Mouse (Mus musculus): ENCODE results near the gene Atox1. TPM values are rescaled to one million over a fixed set of nuclear protein-coding genes. Genes with fewer than 3 reads are reported as not detected.

The Atox1 gene
- polyA plus RNA-seq, 1 experiment: 698 TPM

GRCm38 (mm10) chr11:55438031-55438430 is 23.0 kb downstream of the Atox1 start:
- TF ChIP-seq CTCF (conservative IDR thresholded peaks at IDR 0.05; ENCODE audit: insufficient read depth, insufficient read length, low read depth, low read length): no peak
- no peak for TF ChIP-seq POLR2A (IDR thresholded peaks at IDR 0.05; ENCODE audit: low read depth, low read length)
- 68% methylated on average over 4 of the region's 4 CpGs for WGBS
- Histone ChIP-seq H3K36me3 (ENCODE audit: control insufficient read depth, insufficient read depth, low read length) (no peaks in the 10 kb centered on the region), H3K4me1 (ENCODE audit: control insufficient read depth, insufficient read depth, low read length) (no peaks in the 10 kb centered on the region), H3K27ac (ENCODE audit: insufficient read depth, low read depth, low read length) (no peak overlapping the region), H3K27me3 (replicated peaks; ENCODE audit: control insufficient read depth, insufficient read depth, low read length) (no peaks in the 10 kb centered on the region), H3K4me3 (ENCODE audit: insufficient read depth, low read depth, low read length) (no peak overlapping the region)
- DNase-seq: no peak

- WGBS: 90% methylated on average over 6 of the region's 6 CpGs
- no peak for DNase-seq
- no peak for TF ChIP-seq CTCF (conservative IDR thresholded peaks at IDR 0.05; ENCODE audit: insufficient read depth, insufficient read length, low read depth, low read length)
- no peak for TF ChIP-seq POLR2A (IDR thresholded peaks at IDR 0.05; ENCODE audit: low read depth, low read length)
- no peaks in the 10 kb centered on the region for H3K27me3 ChIP-seq (replicated peaks; ENCODE audit: control insufficient read depth, insufficient read depth, low read length)
- H3K4me1 ChIP-seq (ENCODE audit: control insufficient read depth, insufficient read depth, low read length): no peaks in the 10 kb centered on the region
- no peaks in the 10 kb centered on the region for H3K36me3 ChIP-seq (ENCODE audit: control insufficient read depth, insufficient read depth, low read length)
- no peak overlapping the region for H3K4me3 ChIP-seq (ENCODE audit: insufficient read depth, low read depth, low read length)
- H3K27ac ChIP-seq (ENCODE audit: insufficient read depth, low read depth, low read length): no peak overlapping the region
Observed at GRCm38 (mm10) chr11:55436089-55436488, 24.9 kb downstream of the Atox1 start.

DNA sequence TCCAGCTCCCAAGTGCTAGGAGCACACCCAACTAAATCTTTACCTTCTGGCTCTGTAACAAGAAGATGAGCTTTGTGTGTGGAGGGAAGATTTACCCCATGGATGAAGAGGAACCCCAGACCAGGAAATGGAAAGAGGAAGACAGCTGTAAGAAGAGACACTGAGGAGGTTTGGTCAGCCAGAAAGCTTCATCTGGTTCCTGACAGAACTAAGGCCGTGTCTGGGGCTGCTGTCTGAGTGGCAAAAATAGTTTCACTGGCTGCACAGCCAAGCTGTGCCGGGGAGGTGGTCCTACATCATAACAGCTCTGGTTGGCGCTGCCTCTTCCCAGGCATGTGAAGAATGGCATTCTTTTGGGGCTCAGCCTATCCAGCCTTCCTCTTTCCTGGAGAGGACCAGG is 28.1 kb downstream of the Atox1 start:
- Histone ChIP-seq H3K27me3 (replicated peaks; ENCODE audit: control insufficient read depth, insufficient read depth, low read length) (no peaks in the 10 kb centered on the region), H3K36me3 (ENCODE audit: control insufficient read depth, insufficient read depth, low read length) (no peaks in the 10 kb centered on the region), H3K27ac (ENCODE audit: insufficient read depth, low read depth, low read length) (no peak overlapping the region), H3K4me1 (ENCODE audit: control insufficient read depth, insufficient read depth, low read length) (no peaks in the 10 kb centered on the region), H3K4me3 (ENCODE audit: insufficient read depth, low read depth, low read length) (no peak overlapping the region)
- TF ChIP-seq CTCF (conservative IDR thresholded peaks at IDR 0.05; ENCODE audit: insufficient read depth, insufficient read length, low read depth, low read length) (no peak), POLR2A (IDR thresholded peaks at IDR 0.05; ENCODE audit: low read depth, low read length) (no peak)
- 45% methylated on average over 3 of the region's 3 CpGs for WGBS
- DNase-seq: no peak

GRCm38 (mm10) chr11:55429973-55430372 is 31.1 kb downstream of the Atox1 start:
- Histone ChIP-seq H3K4me3 (ENCODE audit: insufficient read depth, low read depth, low read length) (no peak overlapping the region), H3K4me1 (ENCODE audit: control insufficient read depth, insufficient read depth, low read length) (no peaks in the 10 kb centered on the region), H3K36me3 (ENCODE audit: control insufficient read depth, insufficient read depth, low read length) (no peaks in the 10 kb centered on the region), H3K27ac (ENCODE audit: insufficient read depth, low read depth, low read length) (no peak overlapping the region), H3K27me3 (replicated peaks; ENCODE audit: control insufficient read depth, insufficient read depth, low read length) (no peaks in the 10 kb centered on the region)
- TF ChIP-seq CTCF (conservative IDR thresholded peaks at IDR 0.05; ENCODE audit: insufficient read depth, insufficient read length, low read depth, low read length) (no peak), POLR2A (IDR thresholded peaks at IDR 0.05; ENCODE audit: low read depth, low read length) (no peak)
- DNase-seq: no peak
- WGBS: 93% methylated on average over 2 of the region's 2 CpGs

GRCm38 (mm10) chr11:55428186-55429012 is 32.6 kb downstream of the Atox1 start:
- no peaks in the 10 kb centered on the region for H3K27me3 ChIP-seq (replicated peaks; ENCODE audit: control insufficient read depth, insufficient read depth, low read length)
- H3K4me3 ChIP-seq (ENCODE audit: insufficient read depth, low read depth, low read length): no peak overlapping the region
- TF ChIP-seq POLR2A (IDR thresholded peaks at IDR 0.05; ENCODE audit: low read depth, low read length): no peak
- no peak for TF ChIP-seq CTCF (conservative IDR thresholded peaks at IDR 0.05; ENCODE audit: insufficient read depth, insufficient read length, low read depth, low read length)
- DNase-seq: peak; percentile 93
- H3K36me3 ChIP-seq (ENCODE audit: control insufficient read depth, insufficient read depth, low read length): no peaks in the 10 kb centered on the region
- no peaks in the 10 kb centered on the region for H3K4me1 ChIP-seq (ENCODE audit: control insufficient read depth, insufficient read depth, low read length)
- peak overlapping the region; percentile 96 for H3K27ac ChIP-seq (ENCODE audit: insufficient read depth, low read depth, low read length)
- whole genome bisulfite sequencing: 30% methylated on average over 16 of the region's 16 CpGs

DNA sequence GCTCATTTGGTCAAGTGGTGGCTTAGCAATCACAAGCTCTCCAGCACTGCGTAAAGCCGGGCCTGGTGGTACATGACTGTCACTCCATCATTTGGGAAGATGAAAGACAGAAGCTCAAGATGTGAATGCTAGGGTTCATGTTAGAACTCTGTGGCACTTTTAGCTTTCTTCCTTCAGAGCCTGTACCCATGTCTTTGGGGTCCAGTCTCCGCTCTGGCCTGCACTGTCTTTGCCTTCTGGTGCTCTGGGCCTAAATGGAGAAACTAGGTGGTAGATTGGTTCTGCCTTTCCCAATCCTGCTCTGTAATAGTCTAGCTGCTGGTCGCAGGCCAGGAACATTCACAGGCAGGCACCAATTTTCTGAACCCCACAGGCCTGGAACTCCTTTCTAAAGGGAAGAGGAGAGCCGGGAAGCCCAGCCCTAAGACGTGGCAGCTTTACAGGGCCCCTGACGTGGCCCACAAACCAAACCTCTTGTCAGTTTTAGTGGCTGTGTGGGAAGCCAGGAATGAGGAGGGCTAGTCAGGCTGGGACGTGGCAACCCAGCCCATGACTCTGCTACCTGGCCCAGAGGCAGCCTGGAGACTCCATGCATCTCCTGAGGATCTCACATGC is 36.2 kb downstream of the Atox1 start:
- H3K27me3 ChIP-seq (replicated peaks; ENCODE audit: control insufficient read depth, insufficient read depth, low read length): no peaks in the 10 kb centered on the region
- 89% methylated on average over 8 of the region's 8 CpGs for WGBS
- no peaks in the 10 kb centered on the region for H3K4me1 ChIP-seq (ENCODE audit: control insufficient read depth, insufficient read depth, low read length)
- H3K27ac ChIP-seq (ENCODE audit: insufficient read depth, low read depth, low read length): no peak overlapping the region
- H3K4me3 ChIP-seq (ENCODE audit: insufficient read depth, low read depth, low read length): no peak overlapping the region
- no peak for DNase-seq
- TF ChIP-seq CTCF (conservative IDR thresholded peaks at IDR 0.05; ENCODE audit: insufficient read depth, insufficient read length, low read depth, low read length) (no peak), POLR2A (IDR thresholded peaks at IDR 0.05; ENCODE audit: low read depth, low read length) (no peak)
- no peaks in the 10 kb centered on the region for H3K36me3 ChIP-seq (ENCODE audit: control insufficient read depth, insufficient read depth, low read length)

- TF ChIP-seq CTCF (conservative IDR thresholded peaks at IDR 0.05; ENCODE audit: insufficient read depth, insufficient read length, low read depth, low read length) (no peak), POLR2A (IDR thresholded peaks at IDR 0.05; ENCODE audit: low read depth, low read length) (no peak)
- Histone ChIP-seq H3K27ac (ENCODE audit: insufficient read depth, low read depth, low read length) (no peak overlapping the region), H3K4me1 (ENCODE audit: control insufficient read depth, insufficient read depth, low read length) (no peaks in the 10 kb centered on the region), H3K36me3 (ENCODE audit: control insufficient read depth, insufficient read depth, low read length) (no peaks in the 10 kb centered on the region), H3K27me3 (replicated peaks; ENCODE audit: control insufficient read depth, insufficient read depth, low read length) (no peaks in the 10 kb centered on the region), H3K4me3 (ENCODE audit: insufficient read depth, low read depth, low read length) (no peak overlapping the region)
- no peak for DNase-seq
- 44% methylated on average over 4 of the region's 4 CpGs for WGBS
Observed at GRCm38 (mm10) chr11:55423756-55424155, 37.3 kb downstream of the Atox1 start.
